Mouse (Mus musculus): ENCODE measurements at regions not wholly inside any gene's neighbourhood (a gene's known extent, or its start where the extent isn't known, plus 50 kb on each side); places are given as distances from the start of the nearest gene placed in this dataset.

DNA sequence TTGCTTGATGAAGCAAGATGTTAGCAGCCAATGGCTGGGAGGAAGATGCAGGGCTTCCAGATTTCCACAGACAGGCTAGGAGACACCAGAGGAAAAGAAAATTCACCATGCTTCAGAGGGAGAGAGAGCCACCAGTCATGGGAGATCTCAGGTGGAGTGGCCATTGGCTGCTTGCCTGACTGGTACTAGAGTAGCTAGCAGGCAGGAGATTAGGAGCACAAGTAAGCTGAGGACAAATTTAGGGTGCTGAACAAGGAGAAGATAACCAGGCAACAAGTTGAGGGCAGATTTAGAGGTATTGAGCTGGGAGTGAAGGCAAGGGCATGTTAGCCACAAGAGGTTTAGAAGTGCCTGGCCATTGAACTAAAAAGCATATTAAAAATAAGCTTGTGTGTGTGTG, 63.3 kb upstream of the Pou3f3 start:
- no peak for DNase-seq (ENCODE audit: extremely low spot score, low read depth, low spot score)

GRCm38 (mm10) chr1:42636558-42636957, 59.0 kb upstream of the Pou3f3 start:
- DNase-seq (ENCODE audit: extremely low spot score, low read depth, low spot score): no peak

All from hindlimb bud, embryonic 11.5 days (tissue).